Mouse (Mus musculus): ENCODE data around the gene Brd2.

GRCm38 (mm10) chr17:34142456-34143010 is 20.1 kb upstream of the Brd2 start:
- TF ChIP-seq GATA1 (IDR thresholded peaks at IDR 0.05; ENCODE audit: low read depth, low read length) = no peak
- TF ChIP-seq CTCF (IDR thresholded peaks at IDR 0.05 in 2 of 3, conservative IDR thresholded peaks at IDR 0.05 in 1 of 3; ENCODE audit: control insufficient read depth in 1 of 3, insufficient read depth in 1 of 3, low read depth in 2 of 3, low read length in 3 of 3, poor library complexity in 1 of 3, severe bottlenecking in 1 of 3) = no peak
- no peak for TF ChIP-seq POLR2A (IDR thresholded peaks at IDR 0.05; ENCODE audit: control insufficient read depth in 1 of 2, insufficient read depth in 1 of 2, low read depth in 1 of 2, low read length in 2 of 2, poor library complexity in 1 of 2)
